Mouse (Mus musculus) heart, postnatal 10 days (tissue): ENCODE results near the gene Tgfbrap1. TPM values are rescaled to one million over a fixed set of nuclear protein-coding genes. Genes with fewer than 3 reads are reported as not detected.
A peak's percentile ranks its signal among the peaks of the same experiment; 100 is the strongest.
"Not testable (repeated sequence)": the region's sequence is repeated elsewhere in the genome, so short reads cannot be mapped to it uniquely, and the experiment has no call there.

ENCODE experiments used
- DNase-seq, 2 experiments: peaks; one replicate each; pipeline ENCODE4 v3.0.0; 2021
- intact Hi-C: fragments of 180-260 bp; cut with DNase I; formaldehyde crosslinking; loops from one replicate; pipeline ENCODE4 v1.15.1; 2025
- total RNA-seq, 2 experiments: library from RNA; stranded (reverse); gene quantifications; 2 replicates each; pipeline ENCODE4 v1.2.3; 2021

Gene Tgfbrap1
- 10 to 100 TPM; 17.0 TPM for total RNA-seq

DNA sequence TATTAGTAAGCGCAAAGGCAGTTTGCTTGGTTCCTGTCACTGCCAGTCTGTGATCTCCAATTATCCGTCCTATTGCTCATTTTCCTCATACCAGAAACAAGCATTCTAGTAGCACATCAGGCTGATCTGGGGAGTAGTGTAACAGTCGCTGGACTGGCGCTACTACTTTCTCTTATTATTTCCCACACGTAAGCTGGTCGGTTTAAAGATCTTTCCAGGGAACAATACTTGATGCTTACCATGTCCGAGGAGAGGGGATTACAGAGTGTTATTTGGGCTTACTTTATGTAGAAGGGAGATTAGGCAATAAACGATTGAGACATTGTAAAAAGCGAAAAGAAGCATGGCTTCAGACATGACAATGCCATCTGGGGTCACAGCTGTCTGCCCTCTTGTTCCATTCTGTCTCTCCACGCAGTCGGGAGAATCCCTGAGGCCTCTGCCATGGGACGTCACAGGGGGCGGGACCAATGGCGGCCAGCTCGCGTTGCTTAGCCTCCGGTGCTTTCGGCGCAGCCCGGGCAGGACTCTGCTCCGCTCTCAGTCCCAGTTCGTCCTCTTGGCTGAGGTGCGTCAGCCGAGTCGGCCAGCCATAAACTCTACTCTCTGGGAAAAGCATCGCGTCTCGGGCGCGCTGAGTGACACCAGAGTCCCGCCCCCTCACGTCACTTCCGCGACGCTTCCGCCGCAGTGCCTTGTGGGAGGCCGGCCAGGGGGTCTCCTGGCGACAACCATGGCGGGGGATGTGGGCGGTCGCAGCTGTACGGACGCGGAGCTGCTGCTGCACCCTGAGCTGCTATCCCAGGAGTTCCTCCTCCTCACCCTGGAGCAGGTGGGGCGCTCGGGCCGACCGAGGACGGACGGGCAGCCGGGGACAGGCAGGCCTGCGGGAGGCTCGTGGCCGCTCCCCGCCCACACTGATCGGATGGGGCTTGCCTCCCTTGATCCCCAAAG lies at the start of gene Tgfbrap1, which contains the start of gene AI597479:
Tgfbrap1 (minus strand) TSS at position 607 of the 954 bp plus-strand sequence.
AI597479 (plus strand) TSS at position 680 of the 954 bp plus-strand sequence.
- intact Hi-C loops, result no loop called here
- DNase-seq, result peak; percentile 95 to 97

DNA sequence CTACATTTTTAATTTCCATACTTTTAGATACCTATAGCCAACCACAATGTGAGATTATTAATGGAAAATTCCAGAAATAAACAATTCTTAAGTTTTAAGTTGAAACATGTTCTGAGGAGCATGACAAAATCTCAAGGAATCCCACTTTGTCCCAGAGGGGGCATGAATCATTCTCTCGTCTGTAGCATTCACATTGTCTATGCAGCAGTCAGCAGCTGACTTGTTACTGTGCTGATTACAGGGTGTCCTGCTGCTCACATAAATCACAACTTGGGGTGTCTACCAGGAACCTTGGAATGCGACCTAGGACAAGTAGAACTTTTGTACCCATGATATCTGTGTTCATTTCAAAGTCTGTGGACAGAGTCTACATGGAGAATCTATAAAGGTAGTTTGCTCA lies 49.0 kb upstream of the Tgfbrap1 start:
- intact Hi-C loops, result loop anchor here (10.0 kb wide), 1 partner anchor 587 kb away; the partner anchor contains the start of gene 1500015O10Rik
- no peak for DNase-seq

DNA sequence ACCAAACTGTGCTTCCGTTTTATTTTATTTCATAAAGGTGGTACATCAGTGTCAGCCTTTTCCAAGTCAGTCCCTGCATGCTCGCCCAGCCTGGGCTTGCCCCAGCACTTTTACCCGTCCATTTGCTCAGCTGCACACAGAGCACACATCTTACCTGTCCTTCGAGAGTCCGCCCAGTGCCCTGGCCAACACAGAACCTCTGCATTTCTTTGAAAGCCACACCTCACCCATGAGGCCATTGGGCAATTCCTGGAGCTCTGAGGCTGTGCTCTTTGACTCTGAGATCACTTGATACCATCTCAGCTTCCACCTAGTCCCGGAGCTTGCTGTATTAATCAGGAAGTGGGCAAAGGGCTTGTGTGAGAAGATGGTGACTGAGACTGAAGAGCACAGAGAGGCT lies 47.0 kb upstream of the Tgfbrap1 start:
- no peak for DNase-seq
- intact Hi-C loops, result loop anchor here (10.0 kb wide), 1 partner anchor 589 kb away; the partner anchor contains the start of gene 1500015O10Rik

DNA sequence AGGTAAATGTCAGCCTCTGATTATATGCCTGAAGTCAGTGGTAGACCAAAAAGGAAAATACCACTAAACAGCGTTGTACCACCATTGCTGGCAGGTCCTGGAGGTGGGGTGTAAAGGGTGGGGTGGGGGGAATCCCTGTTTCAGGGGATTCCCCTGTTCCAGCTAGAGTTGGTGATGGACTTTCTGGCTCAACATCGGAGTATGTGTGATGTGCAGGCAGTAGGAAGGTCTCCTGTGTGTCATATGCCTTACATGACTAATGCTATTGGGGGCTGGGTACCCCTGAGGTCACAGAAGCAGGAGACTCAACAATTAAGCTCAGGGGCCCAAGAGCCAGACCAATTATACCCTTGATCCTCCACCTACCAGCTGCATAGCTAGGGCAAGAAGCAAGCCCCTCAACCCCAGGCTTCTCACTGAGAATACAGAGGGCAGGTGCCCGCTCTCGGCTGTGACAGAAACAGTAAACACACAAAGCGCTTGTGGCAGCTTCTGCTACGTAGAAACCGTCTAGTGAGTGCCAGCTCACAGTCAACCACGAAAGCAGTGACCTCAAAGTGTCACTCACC lies 46.0 kb upstream of the Tgfbrap1 start:
- intact Hi-C loops, result loop anchor here (10.0 kb wide), 1 partner anchor 590 kb away; the partner anchor contains the start of gene 1500015O10Rik

DNA sequence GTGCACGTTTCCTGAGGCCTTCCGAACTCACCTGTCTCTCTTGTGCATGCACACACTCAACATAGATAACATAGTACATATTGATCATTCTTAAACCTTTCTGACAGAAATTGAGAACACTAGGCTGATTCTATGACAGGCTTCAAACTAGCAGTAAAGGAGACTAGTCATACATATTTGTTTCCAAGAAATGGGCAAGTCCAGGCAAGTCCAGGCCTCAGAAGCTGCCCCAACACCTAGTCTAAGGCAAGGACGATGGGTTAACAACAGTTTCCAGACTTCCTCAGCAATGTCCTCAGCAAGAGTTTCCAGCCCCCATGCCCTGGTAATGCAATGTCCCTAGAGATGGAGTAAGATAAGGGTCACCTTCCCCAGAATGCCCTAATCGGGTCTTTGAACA lies 45.4 kb upstream of the Tgfbrap1 start:
- intact Hi-C loops, result loop anchor here (1.0 to 10.0 kb wide), 2 partner anchors 121 to 591 kb away; partner anchors contain the start of gene 1500015O10Rik

More for the DNA sequence above, 46.0 kb upstream of the Tgfbrap1 start:
- DNase-seq, result no peak

DNA sequence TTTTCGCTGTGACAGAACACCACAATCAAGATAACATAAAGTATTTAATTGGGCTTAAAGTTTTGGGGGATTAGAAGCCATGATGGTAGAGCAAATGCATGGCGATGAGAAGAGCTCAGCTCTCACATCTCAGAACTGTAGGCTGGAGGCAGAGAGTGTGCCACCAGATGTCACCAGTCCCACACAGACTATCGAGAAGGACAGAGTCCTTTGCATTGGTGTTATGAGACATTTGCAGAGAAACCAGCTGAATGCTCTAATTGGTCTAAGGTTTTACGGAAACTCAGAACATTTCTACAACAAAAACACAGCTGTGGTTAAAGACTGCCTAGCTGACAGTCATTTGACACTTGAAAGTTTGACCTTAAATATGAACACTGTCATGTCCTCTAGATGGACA lies 44.8 kb upstream of the Tgfbrap1 start:
- DNase-seq, result no peak
- intact Hi-C loops, result loop anchor here (1.0 to 10.0 kb wide), 2 partner anchors 121 to 592 kb away; partner anchors contain the start of gene 1500015O10Rik

More for the DNA sequence above, 45.4 kb upstream of the Tgfbrap1 start:
- no peak for DNase-seq

DNA sequence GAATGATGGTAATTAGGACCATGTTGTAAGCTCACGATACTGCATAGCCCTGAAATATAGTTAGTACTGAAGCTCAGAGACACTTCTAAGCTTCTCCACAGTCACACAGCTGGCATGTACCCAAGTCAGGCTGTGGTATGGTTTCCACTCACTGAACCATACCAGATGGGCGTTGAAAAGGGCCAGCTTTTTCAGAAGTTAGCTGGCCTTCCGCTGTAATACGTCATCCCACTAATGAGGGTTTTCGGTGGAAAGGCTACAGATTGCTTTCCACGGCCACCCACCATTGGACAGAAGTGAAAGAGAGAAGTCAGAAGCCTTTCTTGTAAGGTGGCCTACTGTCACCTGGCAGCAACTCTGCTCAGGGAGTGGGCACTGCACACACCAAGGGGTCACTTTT lies 44.4 kb upstream of the Tgfbrap1 start:
- DNase-seq, result no peak
- intact Hi-C loops, result loop anchor here (1.0 to 10.0 kb wide), 2 partner anchors 121 to 592 kb away; partner anchors contain the start of gene 1500015O10Rik

DNA sequence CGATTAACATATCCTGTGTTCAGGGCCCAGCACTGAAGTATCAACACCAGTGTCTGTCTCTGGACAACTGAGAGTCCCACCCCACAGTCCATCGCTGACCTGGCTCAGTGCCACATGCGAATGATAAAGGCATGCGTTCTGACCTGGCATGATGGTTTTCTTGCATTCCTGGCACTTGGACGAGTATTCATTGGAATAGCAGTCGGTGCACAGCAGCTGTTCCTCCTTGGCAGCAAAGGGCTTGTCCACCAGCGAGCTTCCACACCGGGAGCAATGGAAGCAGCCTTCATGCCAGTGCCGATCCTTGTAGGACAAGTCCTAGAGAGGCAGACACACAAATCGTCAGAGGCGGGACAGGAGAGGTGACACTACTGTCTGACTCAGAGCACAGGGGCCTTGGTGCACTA lies 43.1 kb upstream of the Tgfbrap1 start:
- DNase-seq, result peak in 1 of 2 experiments; percentile 63
- intact Hi-C loops, result loop anchor here (10.0 kb wide), 1 partner anchor 593 kb away; the partner anchor contains the start of gene 1500015O10Rik

DNA sequence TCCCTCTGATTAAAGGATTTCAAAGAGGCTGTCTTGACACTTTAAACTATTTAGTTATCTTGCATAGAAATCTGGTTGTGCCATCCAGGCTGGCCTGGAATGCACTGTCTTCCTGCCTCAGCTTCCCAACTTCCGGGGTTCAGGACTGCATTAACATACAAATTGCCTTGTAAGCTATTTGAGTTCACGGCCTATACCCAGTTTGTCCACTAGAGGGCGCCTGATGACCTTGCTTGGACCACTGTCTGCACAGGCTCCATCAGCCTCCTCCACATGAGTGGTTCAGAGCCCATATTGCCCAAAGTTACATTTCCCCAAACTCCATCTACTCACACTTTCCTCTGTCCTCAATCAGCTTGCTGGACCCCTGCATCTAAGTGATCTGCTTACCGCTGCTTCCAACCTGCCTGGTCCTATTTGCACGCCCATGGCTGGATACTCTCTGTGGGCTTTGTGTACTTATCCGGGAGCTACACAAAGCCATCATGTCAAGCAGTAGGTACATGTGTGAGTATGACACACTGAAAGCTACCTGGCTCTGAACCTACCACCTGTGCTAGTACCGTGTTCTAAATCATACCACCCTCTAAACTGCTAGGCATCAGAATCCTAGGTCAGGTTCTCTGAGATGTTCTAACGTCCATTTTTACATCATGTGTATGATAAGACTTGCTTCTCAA lies 41.3 kb upstream of the Tgfbrap1 start:
- peak; percentile 89 to 92 for DNase-seq
- intact Hi-C loops, result loop anchor here (1.0 to 10.0 kb wide), 2 partner anchors 125 to 595 kb away; partner anchors contain the start of gene 1500015O10Rik

DNA sequence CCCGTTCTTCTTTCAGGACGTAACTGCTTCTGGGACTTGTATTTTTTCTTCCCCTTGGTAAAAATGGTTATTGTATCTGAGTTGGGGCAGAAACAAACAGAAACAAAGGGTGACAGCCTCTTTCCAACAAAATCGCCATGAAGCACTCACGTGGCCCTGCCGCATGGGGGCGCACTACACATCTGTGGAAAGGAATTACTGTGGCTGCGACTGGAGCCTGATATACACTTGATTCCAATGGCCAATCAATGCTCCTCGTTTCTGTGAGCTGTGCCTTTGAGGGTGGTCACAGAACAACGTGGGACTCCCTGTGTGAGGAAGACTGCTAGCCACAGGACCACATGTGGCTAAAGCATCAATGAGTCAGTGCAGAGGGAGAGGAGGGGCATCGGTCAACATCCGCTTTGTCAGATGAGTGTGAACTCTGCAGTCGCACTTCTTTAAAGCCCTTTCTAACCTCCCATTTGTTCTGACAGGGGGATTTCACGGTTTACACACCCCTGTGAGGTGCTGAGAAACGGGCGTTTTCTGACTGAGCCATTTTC lies 39.9 kb upstream of the Tgfbrap1 start:
- no peak for DNase-seq
- intact Hi-C loops, result no loop called here

DNA sequence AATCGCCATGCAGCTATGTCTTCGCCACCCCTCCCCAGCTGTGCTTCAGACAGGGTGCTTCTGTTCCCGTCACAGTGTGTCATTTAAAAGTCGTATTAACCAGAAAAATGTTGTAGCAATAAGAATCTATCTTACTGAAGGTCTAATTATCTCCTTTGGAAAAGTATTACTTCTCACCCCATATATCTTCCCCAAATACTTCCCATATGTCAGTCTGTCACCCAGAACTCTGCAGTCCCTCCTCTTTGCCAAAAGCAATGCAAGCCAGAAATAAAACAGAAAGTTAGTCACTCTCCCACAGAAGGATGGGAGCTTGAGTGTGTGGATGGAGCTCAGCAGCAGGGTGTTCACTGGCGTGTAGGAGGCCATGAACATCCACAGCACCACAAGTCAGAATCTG lies 38.9 kb upstream of the Tgfbrap1 start:
- DNase-seq, result no peak
- intact Hi-C loops, result no loop called here

DNA sequence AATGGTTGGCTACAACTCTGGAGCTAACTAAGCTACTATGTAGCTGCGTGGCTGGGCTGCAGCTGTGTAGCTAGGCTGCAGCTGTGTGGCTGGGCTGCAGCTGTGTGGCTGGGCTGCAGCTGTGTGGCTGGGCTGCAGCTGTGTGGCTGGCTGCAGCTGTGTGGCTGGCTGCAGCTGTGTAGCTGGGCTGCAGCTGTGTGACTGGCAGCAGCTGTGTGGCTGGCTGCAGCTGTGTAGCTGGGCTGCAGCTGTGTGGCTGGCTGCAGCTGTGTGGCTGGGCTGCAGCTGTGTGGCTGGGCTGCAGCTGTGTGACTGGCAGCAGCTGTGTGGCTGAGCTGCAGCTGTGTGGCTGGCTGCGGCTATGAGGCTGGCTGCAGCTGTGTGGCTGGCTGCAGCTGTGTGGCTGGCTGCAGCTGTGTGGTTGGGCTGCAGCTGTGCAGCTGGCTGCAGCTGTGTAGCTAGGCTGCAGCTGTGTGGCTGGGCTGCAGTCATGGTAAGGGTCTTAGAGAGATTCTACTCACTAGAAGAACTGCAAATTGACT lies 38.1 kb upstream of the Tgfbrap1 start:
- intact Hi-C loops, DNase-seq: not testable (repeated sequence)

DNA sequence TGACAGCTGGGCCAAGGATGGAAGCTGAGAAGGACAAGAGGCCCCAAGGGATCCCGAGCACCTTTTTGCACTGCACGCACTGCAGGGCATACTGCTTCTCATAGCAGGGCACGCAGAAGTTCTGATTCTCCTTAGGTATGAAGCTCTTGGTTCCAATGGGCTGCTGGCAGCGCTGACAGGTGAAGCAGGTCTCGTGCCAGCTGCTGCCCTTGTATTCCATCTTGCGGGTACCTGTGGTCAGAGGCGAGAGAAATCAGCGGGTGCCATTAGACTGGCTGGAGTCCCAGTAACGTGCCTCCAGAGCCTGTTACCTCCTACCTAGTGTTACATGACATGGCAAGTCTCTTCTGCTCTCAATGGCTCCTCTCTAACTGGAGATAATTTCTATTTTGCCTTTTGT lies 33.2 kb upstream of the Tgfbrap1 start:
- DNase-seq, result no peak
- intact Hi-C loops, result no loop called here

DNA sequence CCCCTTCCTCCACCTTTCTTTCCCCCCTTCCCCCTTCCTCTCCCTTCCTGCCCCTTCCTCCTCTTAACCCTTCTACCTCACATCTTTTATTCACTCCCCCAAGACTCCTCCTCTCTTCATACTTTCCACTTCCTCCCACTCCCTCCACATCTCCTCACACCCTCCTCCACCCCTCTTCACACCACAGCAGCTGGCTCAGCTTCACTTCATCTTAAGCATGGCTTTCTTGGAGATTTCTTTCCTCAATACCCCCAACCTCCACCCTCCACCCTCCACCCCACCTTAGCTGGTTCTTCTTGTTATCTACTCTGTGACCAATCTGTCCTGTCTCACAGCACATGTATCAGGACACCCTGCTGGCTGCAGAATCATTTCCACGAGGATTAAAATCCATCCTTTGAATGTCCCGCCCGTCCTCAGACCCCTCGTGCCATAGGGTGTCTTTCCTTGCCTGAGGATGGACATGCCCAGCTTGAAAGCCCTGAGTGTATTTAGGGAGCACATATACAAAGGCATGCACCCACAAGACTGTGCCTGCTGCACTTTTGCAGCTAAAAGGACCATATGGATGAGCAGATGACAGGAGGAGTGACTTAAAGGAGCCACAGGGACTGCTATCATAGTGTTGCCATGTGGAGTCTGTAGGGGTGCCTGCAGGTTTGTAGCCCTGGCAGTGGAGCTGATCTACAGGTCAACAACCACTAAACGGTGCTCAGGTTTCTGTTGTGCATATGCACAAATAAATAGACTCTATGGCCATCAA lies 32.0 kb upstream of the Tgfbrap1 start:
- intact Hi-C loops, result no loop called here
- DNase-seq, result no peak

DNA sequence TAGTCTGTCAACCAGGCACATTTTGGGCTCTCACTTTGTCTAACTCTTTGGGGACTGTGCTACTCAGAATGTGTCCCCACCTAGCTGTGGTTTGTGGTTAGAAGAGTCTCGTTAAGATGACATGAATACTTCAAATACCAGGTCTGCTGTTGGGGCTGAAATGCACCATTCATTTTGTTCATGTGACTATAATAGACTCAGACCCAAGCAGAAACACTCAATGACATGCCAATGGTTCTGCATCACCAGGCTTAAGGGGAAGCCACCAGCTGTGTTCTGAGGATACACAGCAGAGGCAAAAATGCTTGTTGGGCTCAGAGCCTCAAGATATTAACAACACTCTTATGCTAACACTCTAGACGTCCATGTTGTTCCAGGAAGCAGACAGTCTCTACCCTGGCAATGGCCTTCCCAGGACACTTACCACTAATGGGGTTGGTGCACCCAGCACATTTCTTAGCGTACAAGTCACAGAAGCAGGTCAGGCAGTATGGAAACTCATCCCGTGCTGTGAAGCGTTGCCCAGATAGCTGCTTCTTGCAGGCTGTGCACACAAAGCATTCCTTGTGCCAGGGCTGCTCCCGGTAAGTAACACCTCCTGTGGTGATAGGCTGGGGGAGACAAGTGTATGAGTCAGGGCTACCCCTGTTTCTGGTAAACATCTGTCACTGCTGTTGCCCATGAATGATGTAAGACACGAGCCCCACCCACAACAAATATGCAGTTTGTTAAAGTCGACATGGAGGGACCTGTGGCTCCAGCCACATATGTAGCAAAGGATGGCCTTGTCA lies 29.6 kb upstream of the Tgfbrap1 start:
- DNase-seq, result peak in 1 of 2 experiments; percentile 17
- intact Hi-C loops, result no loop called here

DNA sequence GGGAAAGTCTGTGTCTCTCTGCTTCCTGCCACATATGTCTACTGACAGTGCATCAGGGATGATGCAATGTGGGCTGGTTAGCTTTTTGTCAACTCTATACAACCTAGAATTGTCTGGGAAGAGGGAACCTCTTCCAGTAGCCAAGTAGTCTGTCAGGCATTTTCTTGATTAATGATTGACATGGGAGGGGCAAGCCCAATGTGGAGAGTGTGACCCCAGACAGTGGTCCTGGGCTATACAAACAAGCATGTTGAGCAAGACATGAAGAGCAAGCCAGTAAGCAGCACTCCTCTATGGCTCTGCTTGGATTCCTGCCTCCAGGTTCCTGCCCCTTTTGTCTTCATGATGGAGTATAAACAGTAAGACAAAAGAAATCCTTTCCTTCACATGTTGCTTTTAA lies 28.8 kb upstream of the Tgfbrap1 start:
- intact Hi-C loops, result no loop called here
- no peak for DNase-seq

DNA sequence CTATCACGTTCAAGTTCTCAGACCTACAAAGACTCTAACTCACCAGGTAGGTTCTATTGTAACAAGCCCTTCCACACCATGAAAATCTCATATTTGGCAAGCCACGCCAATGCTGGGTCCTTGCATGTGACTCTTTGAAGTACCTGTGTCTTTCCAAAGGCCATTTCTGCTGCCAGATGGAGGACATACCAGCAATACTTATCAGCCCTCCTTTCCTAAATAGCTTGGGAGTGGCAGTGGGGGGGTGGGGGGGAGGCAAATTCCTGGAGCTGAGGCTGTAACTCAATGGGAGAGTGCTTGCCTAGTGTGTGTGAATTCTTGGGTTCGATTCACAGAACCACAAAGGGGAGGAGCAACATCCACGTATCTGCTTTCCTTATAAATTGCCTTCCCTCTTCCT lies 26.3 kb upstream of the Tgfbrap1 start:
- intact Hi-C loops, result no loop called here
- peak; percentile 12 to 48 for DNase-seq

DNA sequence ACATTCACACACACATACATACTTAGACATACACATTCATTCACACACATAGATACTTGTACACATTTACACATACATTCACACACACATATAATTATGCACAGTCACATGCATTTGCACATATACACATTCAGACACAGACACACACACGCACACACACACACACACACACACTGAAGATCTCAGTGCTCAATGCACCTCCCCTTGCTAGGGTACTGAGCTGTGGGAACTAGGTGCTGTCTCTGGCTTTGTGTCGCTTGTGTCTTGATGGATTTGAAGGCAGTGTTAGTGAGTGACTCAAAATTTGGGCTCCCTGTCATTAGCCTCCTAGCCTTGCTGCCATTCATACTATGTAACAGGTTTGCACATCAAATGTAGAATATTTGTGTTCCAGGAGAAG lies 24.2 kb upstream of the Tgfbrap1 start:
- intact Hi-C loops, result no loop called here
- DNase-seq, result no peak
